Comparison of ENCODE assay signal across 36 mouse cellular contexts in genomic region chr17:31238234-31239020, GRCm38 (mm10). TPM values are rescaled to one million over a fixed set of nuclear protein-coding genes. Genes with fewer than 3 reads are reported as not detected.
DNase-seq lines count a peak whose midpoint lies in the region; ATAC-seq lines count a peak whose summit lies in the region.
"Had no signal": no experiment of that assay in that cellular context is flagged by ENCODE, and none has a peak within 500 bp of the region (broad histone marks: within the 10 kb centered on the region; RNA-seq: fewer than 3 reads in every experiment).

No protein-coding gene starts in this region.

- no peaks in the 10 kb centered on the region for H3K27me3 ChIP-seq in liver, embryonic 15.5 days
- H3K27me3 ChIP-seq in midbrain, embryonic 11.5 days (ENCODE audit: control insufficient read depth, insufficient read depth, low read length), result no peaks in the 10 kb centered on the region
- no peaks in the 10 kb centered on the region for H3K27me3 ChIP-seq in intestine, embryonic 15.5 days (replicated peaks)
- H3K27me3 ChIP-seq: embryonic facial prominence, embryonic 15.5 days; hindbrain, embryonic 15.5 days; kidney, embryonic 15.5 days; limb, embryonic 12.5 days; Patski had no signal

- peak; percentile 0 for DNase-seq in right cerebral cortex, postnatal 25 days
- no peak for DNase-seq in right cerebral cortex, postnatal 4 days
- peak; percentile 23 for DNase-seq in liver
- no peak for DNase-seq in midbrain, embryonic 11.5 days (ENCODE audit: low spot score, missing footprints)
- DNase-seq in left cerebral cortex, postnatal 14 days (ENCODE audit: low spot score in 2 of 2), result no peak
- DNase-seq: adrenal gland, postnatal 25 days; cerebellum, adult 2 months; cerebellum, postnatal 14 days; gastrocnemius, adult 2 months; gastrocnemius, postnatal 36 days; heart, postnatal 14 days; kidney, adult 18-20 months; kidney, postnatal 25 days; layer of hippocampus, postnatal 36 days; lung, adult 18-20 months; thymus, postnatal 4 days had no signal

- peak; percentile 56 for ATAC-seq in liver, embryonic 15.5 days (ENCODE audit: insufficient read depth)
- ATAC-seq in midbrain, embryonic 11.5 days (ENCODE audit: low FRiP score), result no peak
- no peak for ATAC-seq in intestine, embryonic 15.5 days
- ATAC-seq: forebrain, embryonic 14.5 days; inflammation-experienced regulatory T-cells, adult 6 months; lung, postnatal 0 days; midbrain, embryonic 16.5 days; Patski had no signal

- peaks cover 10% of the 10 kb centered on the region for H3K4me1 ChIP-seq in liver, embryonic 15.5 days (replicated peaks)
- H3K4me1 ChIP-seq in midbrain, embryonic 11.5 days (ENCODE audit: control insufficient read depth, insufficient read depth, low read length), result no peaks in the 10 kb centered on the region
- no peaks in the 10 kb centered on the region for H3K4me1 ChIP-seq in intestine, embryonic 15.5 days (replicated peaks)
- H3K4me1 ChIP-seq: embryonic facial prominence, embryonic 10.5 days; embryonic facial prominence, embryonic 15.5 days; hindbrain, embryonic 10.5 days; hindbrain, embryonic 15.5 days; kidney, embryonic 15.5 days; limb, embryonic 12.5 days; midbrain, embryonic 10.5 days had no signal

- H3K36me3 ChIP-seq in liver, embryonic 15.5 days (replicated peaks), result peaks cover 52% of the 10 kb centered on the region; the same call in 1 of the 2 replicates
- no peaks in the 10 kb centered on the region for H3K36me3 ChIP-seq in midbrain, embryonic 11.5 days (ENCODE audit: control insufficient read depth, insufficient read depth, low read length)
- no peaks in the 10 kb centered on the region for H3K36me3 ChIP-seq in intestine, embryonic 15.5 days
- H3K36me3 ChIP-seq: embryonic facial prominence, embryonic 10.5 days; embryonic facial prominence, embryonic 15.5 days; G1E; hindbrain, embryonic 10.5 days; hindbrain, embryonic 15.5 days; kidney, embryonic 15.5 days; limb, embryonic 12.5 days; midbrain, embryonic 10.5 days had no signal

- H3K4me2 ChIP-seq in liver, embryonic 15.5 days, result no peak overlapping the region
- no peak overlapping the region for H3K4me2 ChIP-seq in midbrain, embryonic 11.5 days
- H3K4me2 ChIP-seq in intestine, embryonic 15.5 days (replicated peaks), result no peak overlapping the region
- H3K4me2 ChIP-seq: embryonic facial prominence, embryonic 15.5 days; hindbrain, embryonic 15.5 days; kidney, embryonic 15.5 days; limb, embryonic 12.5 days had no signal

- H3K9me3 ChIP-seq in liver, embryonic 15.5 days (replicated peaks), result no peaks in the 10 kb centered on the region
- H3K9me3 ChIP-seq in midbrain, embryonic 11.5 days (ENCODE audit: control insufficient read depth, low read length), result no peaks in the 10 kb centered on the region
- no peaks in the 10 kb centered on the region for H3K9me3 ChIP-seq in intestine, embryonic 15.5 days
- H3K9me3 ChIP-seq: embryonic facial prominence, embryonic 10.5 days; embryonic facial prominence, embryonic 15.5 days; hindbrain, embryonic 10.5 days; hindbrain, embryonic 15.5 days; kidney, embryonic 15.5 days; limb, embryonic 12.5 days; midbrain, embryonic 10.5 days had no signal

- intact Hi-C loops in left cerebral cortex, postnatal 14 days (cut with DNase I), result no loop called here

- H3K4me3 ChIP-seq in liver, embryonic 15.5 days (replicated peaks), result no peak overlapping the region
- no peak overlapping the region for H3K4me3 ChIP-seq in midbrain, embryonic 11.5 days (ENCODE audit: low read depth, low read length)
- H3K4me3 ChIP-seq in intestine, embryonic 15.5 days (replicated peaks), result no peak overlapping the region
- H3K4me3 ChIP-seq: embryonic facial prominence, embryonic 10.5 days; embryonic facial prominence, embryonic 15.5 days; gastrocnemius, adult 2 months; hindbrain, embryonic 10.5 days; hindbrain, embryonic 15.5 days; kidney, embryonic 15.5 days; layer of hippocampus, adult 2 months; limb, embryonic 12.5 days; midbrain, embryonic 10.5 days had no signal

- 51% methylated on average over 7 of the region's 7 CpGs for WGBS in liver, embryonic 15.5 days (ENCODE audit: insufficient replicate concordance)
- WGBS in midbrain, embryonic 11.5 days, result 83% methylated on average over 7 of the region's 7 CpGs
- 78% methylated on average over 7 of the region's 7 CpGs for WGBS in intestine, embryonic 15.5 days

- H3K27ac ChIP-seq in liver, embryonic 15.5 days (replicated peaks), result no peak overlapping the region
- no peak overlapping the region for H3K27ac ChIP-seq in midbrain, embryonic 11.5 days (ENCODE audit: low read depth, low read length)
- no peak overlapping the region for H3K27ac ChIP-seq in intestine, embryonic 15.5 days
- H3K27ac ChIP-seq: embryonic facial prominence, embryonic 10.5 days; embryonic facial prominence, embryonic 15.5 days; gastrocnemius, adult 2 months; hindbrain, embryonic 10.5 days; hindbrain, embryonic 15.5 days; kidney, embryonic 15.5 days; layer of hippocampus, adult 2 months; limb, embryonic 12.5 days; macrophage; midbrain, embryonic 10.5 days had no signal

- no peak overlapping the region for H3K9ac ChIP-seq in liver, embryonic 15.5 days
- H3K9ac ChIP-seq in midbrain, embryonic 11.5 days (ENCODE audit: low read length), result no peak overlapping the region
- H3K9ac ChIP-seq in intestine, embryonic 15.5 days, result no peak overlapping the region
- H3K9ac ChIP-seq: embryonic facial prominence, embryonic 15.5 days; hindbrain, embryonic 15.5 days; kidney, embryonic 15.5 days; limb, embryonic 12.5 days had no signal

RNA-seq across cellular contexts. Expression of gene Ubash3a, which starts 30.8 kb away (rescaled TPM):
- polyA plus RNA-seq in liver, embryonic 15.5 days (2015; fragmentation: Nextera tagmentation; extraction: Ambion mirVana), result 10.2 and 10.6 TPM in 2 replicates
- 0.59 TPM in 1 of 2 replicates, not detected in the other for polyA plus RNA-seq in midbrain, embryonic 11.5 days (2014; fragmentation: Nextera tagmentation; extraction: Ambion mirVana)
- not detected for total RNA-seq in left cerebral cortex, postnatal 14 days (2021)
- 0.20 and 0.21 TPM in 2 replicates for polyA plus RNA-seq in intestine, embryonic 15.5 days (2015; fragmentation: Nextera tagmentation; extraction: Ambion mirVana)
- total RNA-seq: adrenal gland, postnatal 25 days; gastrocnemius, adult 2 months; left cerebral cortex, postnatal 10 days had no signal
- polyA plus RNA-seq: cerebellum, adult 2 months; forebrain, embryonic 14.5 days; frontal cortex, adult 2 months; G1E; hindbrain, embryonic 15.5 days; midbrain, embryonic 16.5 days had no signal

RNA-seq across cellular contexts. Expression of gene Rsph1, which starts 38.8 kb away (rescaled TPM):
- 0.13 and 0.25 TPM in 2 replicates for polyA plus RNA-seq in liver, embryonic 15.5 days (2015; fragmentation: Nextera tagmentation; extraction: Ambion mirVana)
- polyA plus RNA-seq in midbrain, embryonic 11.5 days (2014; fragmentation: Nextera tagmentation; extraction: Ambion mirVana), result 0.63 and 1.7 TPM in 2 replicates
- total RNA-seq in left cerebral cortex, postnatal 14 days (2021), result 10 to 100 TPM; 13.6 to 17.6 TPM
- 1.1 and 1.3 TPM in 2 replicates for polyA plus RNA-seq in intestine, embryonic 15.5 days (2015; fragmentation: Nextera tagmentation; extraction: Ambion mirVana)
- total RNA-seq: G1E had no signal
- polyA plus RNA-seq: G1E had no signal

RNA-seq across cellular contexts. Expression of gene Tmprss3, which starts 39.6 kb away (rescaled TPM):
- polyA plus RNA-seq in liver, embryonic 15.5 days (2015; fragmentation: Nextera tagmentation; extraction: Ambion mirVana), result 0.29 and 0.46 TPM in 2 replicates
- 0.10 and 0.16 TPM in 2 replicates for polyA plus RNA-seq in midbrain, embryonic 11.5 days (2014; fragmentation: Nextera tagmentation; extraction: Ambion mirVana)
- total RNA-seq in left cerebral cortex, postnatal 14 days (2021), result under 1 TPM in 1 of 2 experiments, not detected in 1; 0.13 TPM
- polyA plus RNA-seq in intestine, embryonic 15.5 days (2015; fragmentation: Nextera tagmentation; extraction: Ambion mirVana), result 0.06 TPM in 1 of 2 replicates, not detected in the other
- total RNA-seq: adrenal gland, postnatal 25 days; G1E; gastrocnemius, adult 2 months; gastrocnemius, postnatal 36 days; heart, postnatal 14 days; layer of hippocampus, adult 2 months; layer of hippocampus, postnatal 36 days; left cerebral cortex, postnatal 10 days had no signal
- polyA plus RNA-seq: embryonic facial prominence, embryonic 10.5 days; forebrain, embryonic 14.5 days; G1E; hindbrain, embryonic 10.5 days; hindbrain, embryonic 15.5 days; kidney, embryonic 15.5 days; limb, embryonic 12.5 days; lung, postnatal 0 days; macrophage; midbrain, embryonic 10.5 days; midbrain, embryonic 16.5 days; neural tube, embryonic 11.5 days; Patski had no signal

RNA-seq across cellular contexts. Expression of gene Slc37a1, which starts 48.2 kb away (rescaled TPM):
- polyA plus RNA-seq in liver, embryonic 15.5 days (2015; fragmentation: Nextera tagmentation; extraction: Ambion mirVana), result 2.9 and 3.1 TPM in 2 replicates
- 5.8 and 6.6 TPM in 2 replicates for polyA plus RNA-seq in midbrain, embryonic 11.5 days (2014; fragmentation: Nextera tagmentation; extraction: Ambion mirVana)
- total RNA-seq in left cerebral cortex, postnatal 14 days (2021), result 1 to 10 TPM; 4.7 to 6.6 TPM
- 18.4 and 22.7 TPM in 2 replicates for polyA plus RNA-seq in intestine, embryonic 15.5 days (2015; fragmentation: Nextera tagmentation; extraction: Ambion mirVana)
- polyA plus RNA-seq: G1E had no signal

Comparison
In these comparisons a context has a peak if more than half of its experiments do, and no peak if none do; other contexts are left out.
1. DNase-seq: peak in right cerebral cortex, postnatal 25 days (single experiment) and liver (single experiment); none in right cerebral cortex, postnatal 4 days (single experiment), midbrain, embryonic 11.5 days (single experiment) and left cerebral cortex, postnatal 14 days (0 of 2).